Mouse (Mus musculus) liver, postnatal 0 days (tissue): ENCODE results near the gene Prkab2.

Source experiments
- CTCF ChIP-seq: sonication (generic); IDR thresholded peaks from 2 replicates; pipeline ENCODE4 v1.5.1; 2016; ENCODE audit warnings: antibody characterized with exemption, low read depth
- EP300 ChIP-seq: IDR thresholded peaks from 2 replicates; pipeline ENCODE4 v1.6.1; 2016; ENCODE audit warnings: antibody characterized with exemption, low read depth, mild to moderate bottlenecking

GRCm38 (mm10) chr3:97649469-97649868 is 8.5 kb upstream of the Prkab2 start:
- TF ChIP-seq CTCF (no peak), EP300 (no peak)
